Mouse (Mus musculus): ENCODE data around the gene Slc1a1. TPM values are rescaled to one million over a fixed set of nuclear protein-coding genes. Genes with fewer than 3 reads are reported as not detected.
A peak's percentile ranks its signal among the peaks of the same experiment; 100 is the strongest.

Slc1a1 gene
- total and polyA plus RNA-seq, 2 experiments = not detected

DNA sequence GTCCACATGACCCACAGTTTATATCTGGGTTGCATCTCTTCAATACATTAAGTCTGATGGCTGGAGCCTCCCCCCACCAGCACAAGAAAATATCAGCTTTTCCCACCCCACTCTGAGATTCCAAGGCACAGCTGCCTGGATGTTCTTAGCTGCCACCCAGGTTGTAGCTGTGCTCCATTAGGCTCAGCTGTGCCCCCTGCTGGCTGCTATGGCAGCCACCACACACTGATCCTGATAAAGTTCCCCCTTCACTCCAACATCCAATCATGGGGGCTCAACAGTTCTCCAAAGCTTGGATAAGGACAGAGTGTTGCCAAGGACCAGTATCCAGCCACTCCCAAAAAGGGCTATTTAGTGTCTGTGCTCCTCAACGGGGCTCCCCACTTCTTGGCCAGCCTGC is 48.3 kb downstream of the Slc1a1 start:
- Histone ChIP-seq H3K36me3 (ENCODE audit: control insufficient read depth, insufficient read depth, low read length) (no peaks in the 10 kb centered on the region), H3K4me3 (ENCODE audit: insufficient read depth, low read depth, low read length) (no peak overlapping the region), H3K27me3 (ENCODE audit: control insufficient read depth, insufficient read depth, low read length) (no peaks in the 10 kb centered on the region), H3K79me2 (ENCODE audit: control insufficient read depth, insufficient read depth, low read length) (no peaks in the 10 kb centered on the region), H3K9ac (ENCODE audit: low read depth, low read length) (no peak overlapping the region), H3K27ac (replicated peaks; ENCODE audit: insufficient read depth, low read depth, low read length) (no peak overlapping the region), H3K4me1 (ENCODE audit: control insufficient read depth, insufficient read depth, low read length) (no peaks in the 10 kb centered on the region)
- WGBS = 71% methylated on average over 1 of the region's 1 CpGs
- peak; percentile 13 for DNase-seq (ENCODE audit: extremely low read depth, low read depth, low spot score)
- TF ChIP-seq CTCF (IDR thresholded peaks at IDR 0.05; ENCODE audit: low read depth, low read length) = peak; percentile 88
- no peak for TF ChIP-seq POLR2A (IDR thresholded peaks at IDR 0.05; ENCODE audit: extremely low read depth, insufficient read depth, low read length)

DNA sequence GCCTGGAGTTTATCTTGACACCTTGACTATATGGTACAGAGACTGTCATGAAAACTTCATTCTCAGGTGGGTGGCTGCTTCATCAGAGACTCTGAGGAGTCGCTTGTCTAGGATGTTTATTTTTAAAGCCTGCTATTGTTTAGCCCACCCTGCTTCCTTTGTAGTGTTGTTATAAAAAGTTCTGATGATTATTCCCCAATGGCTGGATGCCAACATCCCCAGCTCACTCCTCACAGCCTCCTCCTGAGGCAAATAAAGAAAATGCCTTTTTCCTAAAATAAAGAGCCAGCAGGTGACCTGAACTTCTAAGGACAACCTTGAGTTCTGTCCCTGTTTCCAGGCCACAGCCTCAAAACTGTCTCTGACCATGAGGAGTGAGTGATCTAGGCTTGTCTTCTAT is 53.6 kb downstream of the Slc1a1 start:
- DNase-seq (ENCODE audit: extremely low read depth, low read depth, low spot score) = no peak
- no peaks in the 10 kb centered on the region for H3K27me3 ChIP-seq (ENCODE audit: control insufficient read depth, insufficient read depth, low read length)
- WGBS = 78% methylated on average over 1 of the region's 1 CpGs
- TF ChIP-seq CTCF (IDR thresholded peaks at IDR 0.05; ENCODE audit: low read depth, low read length) (no peak), POLR2A (IDR thresholded peaks at IDR 0.05; ENCODE audit: extremely low read depth, insufficient read depth, low read length) (no peak)
- H3K36me3 ChIP-seq (ENCODE audit: control insufficient read depth, insufficient read depth, low read length) = no peaks in the 10 kb centered on the region
- no peaks in the 10 kb centered on the region for H3K4me1 ChIP-seq (ENCODE audit: control insufficient read depth, insufficient read depth, low read length)
- H3K79me2 ChIP-seq (ENCODE audit: control insufficient read depth, insufficient read depth, low read length) = no peaks in the 10 kb centered on the region
- no peak overlapping the region for H3K4me3 ChIP-seq (ENCODE audit: insufficient read depth, low read depth, low read length)
- H3K27ac ChIP-seq (replicated peaks; ENCODE audit: insufficient read depth, low read depth, low read length) = no peak overlapping the region
- H3K9ac ChIP-seq (ENCODE audit: low read depth, low read length) = no peak overlapping the region

DNA sequence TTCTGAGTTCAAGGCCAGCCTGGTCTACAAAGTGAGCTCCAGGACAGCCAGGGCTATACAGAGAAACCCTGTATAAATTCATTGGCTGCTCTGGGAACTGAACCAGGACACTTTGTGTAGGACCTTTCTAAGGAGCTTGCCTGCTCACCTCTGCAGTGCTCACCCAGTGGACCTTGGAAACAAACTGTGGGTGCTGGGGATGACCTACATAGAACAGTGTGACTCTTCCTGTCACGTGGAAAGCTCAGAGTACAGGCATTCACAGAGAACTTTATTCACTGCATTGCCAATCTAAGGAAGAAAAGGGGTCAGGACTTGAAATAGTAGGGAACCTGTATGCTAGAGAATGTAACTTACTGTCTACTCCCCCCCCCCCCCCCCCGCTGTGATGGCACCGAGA is 54.4 kb downstream of the Slc1a1 start:
- no peaks in the 10 kb centered on the region for H3K27me3 ChIP-seq (ENCODE audit: control insufficient read depth, insufficient read depth, low read length)
- TF ChIP-seq CTCF (IDR thresholded peaks at IDR 0.05; ENCODE audit: low read depth, low read length) (no peak), POLR2A (IDR thresholded peaks at IDR 0.05; ENCODE audit: extremely low read depth, insufficient read depth, low read length) (no peak)
- no peak overlapping the region for H3K4me3 ChIP-seq (ENCODE audit: insufficient read depth, low read depth, low read length)

DNA sequence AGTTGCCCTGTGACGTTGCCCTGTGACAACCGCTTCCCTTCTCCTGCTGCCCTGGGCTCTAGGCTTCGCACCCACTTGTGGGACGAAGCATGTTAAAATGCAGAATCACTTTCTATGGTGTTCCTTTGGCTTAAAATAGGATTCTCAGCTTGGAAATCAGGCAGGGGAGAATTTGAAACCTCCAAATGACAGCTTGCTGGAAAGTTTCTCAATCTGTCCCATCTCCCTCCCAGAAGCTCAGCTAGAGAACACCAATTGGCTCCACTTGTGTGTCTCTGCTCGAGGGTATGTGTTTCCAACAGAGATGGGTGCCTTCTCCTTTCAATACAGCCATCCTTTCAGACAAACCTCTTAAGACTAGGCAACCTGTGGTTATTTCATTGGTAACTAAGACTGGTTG is 56.4 kb downstream of the Slc1a1 start:
- Histone ChIP-seq H3K27ac (replicated peaks; ENCODE audit: insufficient read depth, low read depth, low read length) (no peak overlapping the region), H3K79me2 (ENCODE audit: control insufficient read depth, insufficient read depth, low read length) (no peaks in the 10 kb centered on the region), H3K36me3 (ENCODE audit: control insufficient read depth, insufficient read depth, low read length) (no peaks in the 10 kb centered on the region), H3K4me1 (ENCODE audit: control insufficient read depth, insufficient read depth, low read length) (no peaks in the 10 kb centered on the region), H3K27me3 (ENCODE audit: control insufficient read depth, insufficient read depth, low read length) (no peaks in the 10 kb centered on the region), H3K9ac (ENCODE audit: low read depth, low read length) (no peak overlapping the region), H3K4me3 (ENCODE audit: insufficient read depth, low read depth, low read length) (no peak overlapping the region)
- DNase-seq (ENCODE audit: extremely low read depth, low read depth, low spot score) = no peak
- TF ChIP-seq POLR2A (IDR thresholded peaks at IDR 0.05; ENCODE audit: extremely low read depth, insufficient read depth, low read length) = no peak
- TF ChIP-seq CTCF (IDR thresholded peaks at IDR 0.05; ENCODE audit: low read depth, low read length) = no peak
- WGBS = 89% methylated on average over 5 of the region's 5 CpGs

More for the DNA sequence above, 54.4 kb downstream of the Slc1a1 start:
- no peaks in the 10 kb centered on the region for H3K4me1 ChIP-seq (ENCODE audit: control insufficient read depth, insufficient read depth, low read length)
- WGBS = 51% methylated on average over 3 of the region's 3 CpGs
- H3K9ac ChIP-seq (ENCODE audit: low read depth, low read length) = no peak overlapping the region
- H3K79me2 ChIP-seq (ENCODE audit: control insufficient read depth, insufficient read depth, low read length) = no peaks in the 10 kb centered on the region
- no peaks in the 10 kb centered on the region for H3K36me3 ChIP-seq (ENCODE audit: control insufficient read depth, insufficient read depth, low read length)
- H3K27ac ChIP-seq (replicated peaks; ENCODE audit: insufficient read depth, low read depth, low read length) = no peak overlapping the region
- DNase-seq (ENCODE audit: extremely low read depth, low read depth, low spot score) = peak; percentile 26

DNA sequence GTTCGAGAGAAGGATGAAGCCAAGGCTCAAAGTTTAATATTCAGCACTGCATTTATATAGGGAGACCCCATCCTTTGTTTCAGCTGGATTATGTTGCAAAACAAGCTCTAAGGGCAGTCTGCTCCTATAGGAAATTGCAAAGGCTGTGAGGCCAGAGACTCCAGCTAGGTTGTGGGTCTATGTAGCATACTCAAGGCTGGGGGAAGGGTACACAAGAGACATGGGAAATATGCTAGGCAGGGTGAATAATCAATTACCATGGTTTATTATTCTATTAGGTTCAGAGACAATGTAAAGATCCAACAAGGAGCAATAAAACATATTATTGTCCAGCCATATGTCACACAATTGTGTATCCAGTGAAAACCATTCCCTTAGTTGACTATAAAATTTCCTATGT is 57.0 kb downstream of the Slc1a1 start:
- TF ChIP-seq CTCF (IDR thresholded peaks at IDR 0.05; ENCODE audit: low read depth, low read length) = no peak
- no peak for TF ChIP-seq POLR2A (IDR thresholded peaks at IDR 0.05; ENCODE audit: extremely low read depth, insufficient read depth, low read length)
- Histone ChIP-seq H3K27ac (replicated peaks; ENCODE audit: insufficient read depth, low read depth, low read length) (no peak overlapping the region), H3K9ac (ENCODE audit: low read depth, low read length) (no peak overlapping the region), H3K79me2 (ENCODE audit: control insufficient read depth, insufficient read depth, low read length) (no peaks in the 10 kb centered on the region), H3K4me3 (ENCODE audit: insufficient read depth, low read depth, low read length) (no peak overlapping the region), H3K36me3 (ENCODE audit: control insufficient read depth, insufficient read depth, low read length) (no peaks in the 10 kb centered on the region), H3K27me3 (ENCODE audit: control insufficient read depth, insufficient read depth, low read length) (no peaks in the 10 kb centered on the region), H3K4me1 (ENCODE audit: control insufficient read depth, insufficient read depth, low read length) (no peaks in the 10 kb centered on the region)
- DNase-seq (ENCODE audit: extremely low read depth, low read depth, low spot score) = no peak
- 98% methylated on average over 1 of the region's 1 CpGs for WGBS

- Histone ChIP-seq H3K36me3 (ENCODE audit: control insufficient read depth, insufficient read depth, low read length) (no peaks in the 10 kb centered on the region), H3K79me2 (ENCODE audit: control insufficient read depth, insufficient read depth, low read length) (no peaks in the 10 kb centered on the region), H3K4me1 (ENCODE audit: control insufficient read depth, insufficient read depth, low read length) (no peaks in the 10 kb centered on the region), H3K4me3 (ENCODE audit: insufficient read depth, low read depth, low read length) (no peak overlapping the region), H3K9ac (ENCODE audit: low read depth, low read length) (no peak overlapping the region), H3K27ac (replicated peaks; ENCODE audit: insufficient read depth, low read depth, low read length) (no peak overlapping the region), H3K27me3 (ENCODE audit: control insufficient read depth, insufficient read depth, low read length) (no peaks in the 10 kb centered on the region)
- 85% methylated on average over 1 of the region's 1 CpGs for WGBS
- DNase-seq (ENCODE audit: extremely low read depth, low read depth, low spot score) = no peak
- no peak for TF ChIP-seq CTCF (IDR thresholded peaks at IDR 0.05; ENCODE audit: low read depth, low read length)
- TF ChIP-seq POLR2A (IDR thresholded peaks at IDR 0.05; ENCODE audit: extremely low read depth, insufficient read depth, low read length) = no peak
Observed at GRCm38 (mm10) chr19:28896639-28897038, 61.8 kb downstream of the Slc1a1 start.
